Mouse (Mus musculus) midbrain, embryonic 11.5 days (tissue): Measurements from ENCODE around the gene 2210010C04Rik. TPM values are rescaled to one million over a fixed set of nuclear protein-coding genes. Genes with fewer than 3 reads are reported as not detected.

Experiments used
- ATAC-seq: fragments of 200-750 bp; cut with Nextera tagmentation; 2 replicates; pipeline ENCODE4 v1.8.0; 2017; ENCODE audit warnings: moderate TSS enrichment, moderate library complexity; ENCODE audit not compliant: low FRiP score
- DNase-seq: peaks from one replicate; pipeline ENCODE4 v3.0.0; 2015; ENCODE audit warnings: low spot score; ENCODE audit errors: missing footprints
- H3K27ac ChIP-seq: fragments of 300-500 bp; sonication (generic); 2 replicates; pipeline ENCODE4 v1.5.1; 2014; ENCODE audit warnings: low read depth, low read length
- H3K27me3 ChIP-seq: fragments of 300-500 bp; sonication (generic); 2 replicates; pipeline ENCODE4 v1.6.1; 2014; ENCODE audit warnings: mild to moderate bottlenecking, low read length, moderate library complexity, mixed read lengths; ENCODE audit not compliant: control insufficient read depth, insufficient read depth
- H3K36me3 ChIP-seq: fragments of 300-500 bp; sonication (generic); 2 replicates; pipeline ENCODE4 v1.6.1; 2014; ENCODE audit warnings: mild to moderate bottlenecking, low read length, moderate library complexity, mixed read lengths; ENCODE audit not compliant: control insufficient read depth, insufficient read depth
- H3K4me1 ChIP-seq: fragments of 300-500 bp; sonication (generic); 2 replicates; pipeline ENCODE4 v1.6.1; 2014; ENCODE audit warnings: low read length; ENCODE audit not compliant: control insufficient read depth, insufficient read depth
- H3K4me2 ChIP-seq: fragments of 300-500 bp; sonication (generic); 2 replicates; pipeline ENCODE4 v1.6.1; 2014; ENCODE audit warnings: mild to moderate bottlenecking, moderate library complexity
- H3K4me3 ChIP-seq: fragments of 300-500 bp; sonication (generic); 2 replicates; pipeline ENCODE4 v1.5.1; 2014; ENCODE audit warnings: low read depth, low read length
- H3K9ac ChIP-seq: fragments of 300-500 bp; sonication (generic); 2 replicates; pipeline ENCODE4 v1.6.1; 2014; ENCODE audit warnings: low read length
- H3K9me3 ChIP-seq: fragments of 300-500 bp; sonication (generic); 2 replicates; pipeline ENCODE4 v1.6.1; 2016; ENCODE audit warnings: low read length; ENCODE audit not compliant: control insufficient read depth
- WGBS: fragments of 180-500 bp; shearing (Covaris S2); extraction: QIAGEN DNeasy Blood & Tissue Kit; methylation state at CpG from one replicate; pipeline ENCODE4 v1.1.7; 2014; 5-methylcytosine and 5-hydroxymethylcytosine counted together
- polyA plus RNA-seq: library from polyadenylated mRNA; unstranded; fragments of >200 nt; fragmentation: Nextera tagmentation; extraction: Ambion mirVana; gene quantifications from 2 replicates; pipeline ENCODE4 v1.2.1, GENCODE M21; 2014

2210010C04Rik gene
- polyA plus RNA-seq, 1 experiment from 2014 or later, result not detected

- no peaks in the 10 kb centered on the region for H3K9me3 ChIP-seq
- H3K36me3 ChIP-seq, result no peaks in the 10 kb centered on the region
- no peaks in the 10 kb centered on the region for H3K4me1 ChIP-seq
- no peaks in the 10 kb centered on the region for H3K27me3 ChIP-seq
- peak; percentile 89 for DNase-seq
- 47% methylated on average over 2 of the region's 2 CpGs for WGBS
- H3K4me2 ChIP-seq, result no peak overlapping the region
- ATAC-seq, result peak; percentile 55; the same call in 1 of the 2 replicates
- no peak overlapping the region for H3K27ac ChIP-seq
- no peak overlapping the region for H3K9ac ChIP-seq
- no peak overlapping the region for H3K4me3 ChIP-seq
Measured at GRCm38 (mm10) chr6:41055581-41055980, 20.3 kb upstream of the 2210010C04Rik start.

GRCm38 (mm10) chr6:41054379-41054778, 19.1 kb upstream of the 2210010C04Rik start:
- Histone ChIP-seq H3K9me3 (no peaks in the 10 kb centered on the region), H3K36me3 (no peaks in the 10 kb centered on the region)
- 78% methylated on average over 2 of the region's 2 CpGs for WGBS

GRCm38 (mm10) chr6:41051824-41052223, 16.5 kb upstream of the 2210010C04Rik start:
- H3K4me2 ChIP-seq, result no peak overlapping the region
- DNase-seq, result no peak
- ATAC-seq, result no peak
- no peaks in the 10 kb centered on the region for H3K36me3 ChIP-seq
- H3K4me3 ChIP-seq, result no peak overlapping the region
- H3K9ac ChIP-seq, result no peak overlapping the region
- H3K27ac ChIP-seq, result no peak overlapping the region
- 87% methylated on average over 4 of the region's 4 CpGs for WGBS
- H3K27me3 ChIP-seq, result no peaks in the 10 kb centered on the region
- H3K4me1 ChIP-seq, result no peaks in the 10 kb centered on the region
- no peaks in the 10 kb centered on the region for H3K9me3 ChIP-seq

More at GRCm38 (mm10) chr6:41054379-41054778, 19.1 kb upstream of the 2210010C04Rik start:
- no peak for ATAC-seq
- DNase-seq, result no peak
- Histone ChIP-seq H3K4me1 (no peaks in the 10 kb centered on the region), H3K4me3 (no peak overlapping the region), H3K27me3 (no peaks in the 10 kb centered on the region), H3K9ac (no peak overlapping the region), H3K27ac (no peak overlapping the region), H3K4me2 (no peak overlapping the region)

- 93% methylated on average over 1 of the region's 1 CpGs for WGBS
- Histone ChIP-seq H3K4me1 (no peaks in the 10 kb centered on the region), H3K9ac (no peak overlapping the region)
Measured at GRCm38 (mm10) chr6:41048602-41049001, 13.3 kb upstream of the 2210010C04Rik start.

GRCm38 (mm10) chr6:41047961-41048360, 12.7 kb upstream of the 2210010C04Rik start:
- Histone ChIP-seq H3K4me2 (no peak overlapping the region), H3K27ac (no peak overlapping the region), H3K9me3 (no peaks in the 10 kb centered on the region), H3K9ac (no peak overlapping the region), H3K36me3 (no peaks in the 10 kb centered on the region), H3K4me1 (no peaks in the 10 kb centered on the region), H3K27me3 (no peaks in the 10 kb centered on the region), H3K4me3 (no peak overlapping the region)
- no peak for ATAC-seq
- DNase-seq, result no peak
- WGBS, result 65% methylated on average over 1 of the region's 1 CpGs

More at GRCm38 (mm10) chr6:41048602-41049001, 13.3 kb upstream of the 2210010C04Rik start:
- no peaks in the 10 kb centered on the region for H3K9me3 ChIP-seq
- H3K4me3 ChIP-seq, result no peak overlapping the region
- no peaks in the 10 kb centered on the region for H3K36me3 ChIP-seq
- H3K27me3 ChIP-seq, result no peaks in the 10 kb centered on the region
- no peak for DNase-seq
- no peak for ATAC-seq
- H3K4me2 ChIP-seq, result no peak overlapping the region
- H3K27ac ChIP-seq, result no peak overlapping the region

- Histone ChIP-seq H3K9me3 (no peaks in the 10 kb centered on the region), H3K4me2 (no peak overlapping the region), H3K27me3 (no peaks in the 10 kb centered on the region), H3K9ac (no peak overlapping the region), H3K27ac (no peak overlapping the region), H3K36me3 (no peaks in the 10 kb centered on the region), H3K4me1 (no peaks in the 10 kb centered on the region), H3K4me3 (no peak overlapping the region)
- no peak for DNase-seq
- ATAC-seq, result no peak
- 77% methylated on average over 1 of the region's 1 CpGs for WGBS
Measured at GRCm38 (mm10) chr6:41047202-41047601, 11.9 kb upstream of the 2210010C04Rik start.

GRCm38 (mm10) chr6:41046553-41046952, 11.2 kb upstream of the 2210010C04Rik start:
- H3K36me3 ChIP-seq, result no peaks in the 10 kb centered on the region
- H3K9ac ChIP-seq, result no peak overlapping the region
- H3K9me3 ChIP-seq, result no peaks in the 10 kb centered on the region
- ATAC-seq (no peak), DNase-seq (no peak)
- WGBS, result 62% methylated on average over 2 of the region's 2 CpGs
- H3K4me3 ChIP-seq, result no peak overlapping the region
- no peaks in the 10 kb centered on the region for H3K27me3 ChIP-seq
- H3K4me2 ChIP-seq, result no peak overlapping the region
- no peaks in the 10 kb centered on the region for H3K4me1 ChIP-seq
- no peak overlapping the region for H3K27ac ChIP-seq

- Histone ChIP-seq H3K9ac (no peak overlapping the region), H3K27ac (no peak overlapping the region), H3K27me3 (no peaks in the 10 kb centered on the region), H3K36me3 (no peaks in the 10 kb centered on the region), H3K4me1 (no peaks in the 10 kb centered on the region), H3K9me3 (no peaks in the 10 kb centered on the region), H3K4me2 (no peak overlapping the region), H3K4me3 (no peak overlapping the region)
- ATAC-seq, result no peak
- DNase-seq, result no peak
- WGBS, result 75% methylated on average over 1 of the region's 1 CpGs
Measured at GRCm38 (mm10) chr6:41044753-41045152, 9.4 kb upstream of the 2210010C04Rik start.

GRCm38 (mm10) chr6:41044314-41044713, 9.0 kb upstream of the 2210010C04Rik start:
- Histone ChIP-seq H3K4me2 (no peak overlapping the region), H3K27ac (no peak overlapping the region), H3K9ac (no peak overlapping the region), H3K4me3 (no peak overlapping the region), H3K36me3 (no peaks in the 10 kb centered on the region), H3K9me3 (no peaks in the 10 kb centered on the region), H3K27me3 (no peaks in the 10 kb centered on the region), H3K4me1 (no peaks in the 10 kb centered on the region)
- WGBS, result 87% methylated on average over 1 of the region's 1 CpGs
- no peak for ATAC-seq
- no peak for DNase-seq

GRCm38 (mm10) chr6:41032802-41033201, 2.5 kb downstream of the 2210010C04Rik start:
- H3K4me3 ChIP-seq, result no peak overlapping the region
- H3K27ac ChIP-seq, result no peak overlapping the region
- H3K4me1 ChIP-seq, result no peaks in the 10 kb centered on the region
- H3K9me3 ChIP-seq, result no peaks in the 10 kb centered on the region
- ATAC-seq, result no peak
- no peaks in the 10 kb centered on the region for H3K27me3 ChIP-seq
- no peaks in the 10 kb centered on the region for H3K36me3 ChIP-seq
- DNase-seq, result no peak
- H3K9ac ChIP-seq, result no peak overlapping the region
- no peak overlapping the region for H3K4me2 ChIP-seq
- 88% methylated on average over 6 of the region's 6 CpGs for WGBS
